Mouse (Mus musculus) MEL (cell line): Measurements from ENCODE around the gene Efna3. TPM values are rescaled to one million over a fixed set of nuclear protein-coding genes. Genes with fewer than 3 reads are reported as not detected.

Experiments used
- DNase-seq: peaks from one replicate; pipeline ENCODE4 v3.0.0; 2011; ENCODE audit warnings: low read depth, low spot score
- H3K27ac ChIP-seq: 2 replicates; pipeline ENCODE4 v1.5.1; 2012; ENCODE audit warnings: low read depth, mild to moderate bottlenecking, control low read depth, low read length, moderate library complexity; ENCODE audit not compliant: control insufficient read depth
- H3K27me3 ChIP-seq, 2 experiments: fragments of 150-350 bp in 1 of 2; sonication (generic) in 1 of 2; 2 replicates each; pipeline ENCODE4 v1.6.1; 2012; ENCODE audit warnings: low read length in 2 of 2, mild to moderate bottlenecking in 2 of 2, improper control_type of control experiment in 1 of 2, moderate library complexity in 1 of 2; ENCODE audit not compliant: insufficient read depth in 2 of 2, control insufficient read depth in 1 of 2
- H3K36me3 ChIP-seq, 2 experiments: 2 replicates each; pipeline ENCODE4 v1.6.1; 2012 to 2014; ENCODE audit warnings: low read length in 2 of 2, improper control_type of control experiment in 1 of 2, inconsistent platforms in 1 of 2, mild to moderate bottlenecking in 1 of 2; ENCODE audit not compliant: insufficient read depth in 2 of 2, control insufficient read depth in 1 of 2
- H3K4me1 ChIP-seq, 2 experiments: fragments of 150-350 bp in 1 of 2; sonication (generic) in 1 of 2; 2 replicates each; pipeline ENCODE4 v1.6.1; 2012; ENCODE audit warnings: low read length in 2 of 2, improper control_type of control experiment in 1 of 2, mild to moderate bottlenecking in 1 of 2; ENCODE audit not compliant: insufficient read depth in 2 of 2, control insufficient read depth in 1 of 2
- H3K4me3 ChIP-seq, 2 experiments: fragments of 150-350 bp in 1 of 2; sonication (generic) in 1 of 2; 2 replicates each; pipeline ENCODE4 v1.5.1; 2012; ENCODE audit warnings: low read depth in 2 of 2, low read length in 2 of 2, mild to moderate bottlenecking in 2 of 2, moderate library complexity in 2 of 2, control low read depth in 1 of 2, improper control_type of control experiment in 1 of 2; ENCODE audit not compliant: control insufficient read depth in 1 of 2, insufficient read depth in 1 of 2
- H3K79me2 ChIP-seq: 2 replicates; pipeline ENCODE4 v1.6.1; 2012; ENCODE audit warnings: mild to moderate bottlenecking, low read length, moderate library complexity; ENCODE audit not compliant: control insufficient read depth, poor library complexity, insufficient read depth
- H3K9ac ChIP-seq: 2 replicates; pipeline ENCODE4 v1.6.1; 2012; ENCODE audit warnings: low read depth, mild to moderate bottlenecking, control low read depth, low read length, moderate library complexity; ENCODE audit not compliant: control insufficient read depth, poor library complexity, severe bottlenecking
- H3K9me3 ChIP-seq: fragments of 150-350 bp; sonication (generic); replicated peaks from 2 replicates; pipeline ENCODE4 v1.6.1; 2012; ENCODE audit warnings: mild to moderate bottlenecking, low read length, improper control_type of control experiment, moderate library complexity; ENCODE audit not compliant: insufficient read depth
- CHD1 ChIP-seq: IDR thresholded peaks from 2 replicates; pipeline ENCODE4 v1.6.1; 2012; ENCODE audit warnings: low read depth, mild to moderate bottlenecking, inconsistent platforms, low read length, improper control_type of control experiment
- CHD2 ChIP-seq: IDR thresholded peaks from 2 replicates; pipeline ENCODE4 v1.6.1; 2011; ENCODE audit warnings: low read length, improper control_type of control experiment
- CTCF ChIP-seq, 3 experiments: IDR thresholded peaks in 2 of 3; conservative IDR thresholded peaks in 1 of 3; 2 replicates each; pipeline ENCODE4 v1.5.1; 2011 to 2012; ENCODE audit warnings: low read length in 3 of 3, low read depth in 2 of 3, mild to moderate bottlenecking in 2 of 3, improper control_type of control experiment in 1 of 3, inconsistent platforms in 1 of 3, mixed read lengths in 1 of 3, moderate library complexity in 1 of 3; ENCODE audit not compliant: control insufficient read depth in 1 of 3, insufficient read depth in 1 of 3, poor library complexity in 1 of 3, severe bottlenecking in 1 of 3
- ELF1 ChIP-seq: IDR thresholded peaks from 2 replicates; pipeline ENCODE4 v1.6.1; 2014; ENCODE audit warnings: low read depth, mild to moderate bottlenecking, inconsistent platforms, low read length, improper control_type of control experiment, moderate library complexity
- GABPA ChIP-seq: IDR thresholded peaks from 2 replicates; pipeline ENCODE4 v1.6.1; 2012; ENCODE audit warnings: low read depth, mild to moderate bottlenecking, inconsistent platforms, low read length, improper control_type of control experiment, moderate library complexity
- GATA1 ChIP-seq: IDR thresholded peaks from 2 replicates; pipeline ENCODE4 v1.6.1; 2011; ENCODE audit warnings: low read depth, low read length, improper control_type of control experiment
- KAT2A ChIP-seq: conservative IDR thresholded peaks from 2 replicates; pipeline ENCODE4 v1.6.1; 2012; ENCODE audit warnings: low read depth, low read length, improper control_type of control experiment, inconsistent platforms
- MAFK ChIP-seq: IDR thresholded peaks from 2 replicates; pipeline ENCODE4 v1.6.1; 2011; ENCODE audit warnings: low read depth, mild to moderate bottlenecking, low read length, improper control_type of control experiment, borderline replicate concordance
- MAX ChIP-seq: IDR thresholded peaks from 2 replicates; pipeline ENCODE4 v1.6.1; 2011; ENCODE audit warnings: low read length, improper control_type of control experiment
- MXI1 ChIP-seq: IDR thresholded peaks from 2 replicates; pipeline ENCODE4 v1.6.1; 2011; ENCODE audit warnings: mild to moderate bottlenecking, low read depth, low read length, improper control_type of control experiment
- MYB ChIP-seq: IDR thresholded peaks from 2 replicates; pipeline ENCODE4 v1.6.1; 2011; ENCODE audit warnings: mild to moderate bottlenecking, low read depth, low read length, improper control_type of control experiment
- MYC ChIP-seq: IDR thresholded peaks from 2 replicates; pipeline ENCODE4 v1.6.1; 2011; ENCODE audit warnings: low read depth, mild to moderate bottlenecking, low read length, improper control_type of control experiment, moderate library complexity
- NELFE ChIP-seq: IDR thresholded peaks from 2 replicates; pipeline ENCODE4 v1.6.1; 2011; ENCODE audit warnings: low read depth, low read length, improper control_type of control experiment
- RAD21 ChIP-seq: IDR thresholded peaks from 2 replicates; pipeline ENCODE4 v1.6.1; 2011; ENCODE audit warnings: mild to moderate bottlenecking, low read depth, low read length, improper control_type of control experiment
- RCOR1 ChIP-seq: IDR thresholded peaks from 2 replicates; pipeline ENCODE4 v1.6.1; 2012; ENCODE audit warnings: low read depth, mild to moderate bottlenecking, inconsistent platforms, low read length, improper control_type of control experiment
- SIN3A ChIP-seq: IDR thresholded peaks from 2 replicates; pipeline ENCODE4 v1.6.1; 2012; ENCODE audit warnings: low read length, improper control_type of control experiment, inconsistent platforms
- SMC3 ChIP-seq: IDR thresholded peaks from 2 replicates; pipeline ENCODE4 v1.6.1; 2011; ENCODE audit warnings: low read depth, low read length, improper control_type of control experiment
- TAL1 ChIP-seq: IDR thresholded peaks from 2 replicates; pipeline ENCODE4 v1.6.1; 2012; ENCODE audit warnings: mild to moderate bottlenecking, inconsistent platforms, low read length, moderate library complexity, mixed read lengths
- TBP ChIP-seq: IDR thresholded peaks from 2 replicates; pipeline ENCODE4 v1.8.0; 2011; ENCODE audit warnings: low read depth, low read length, improper control_type of control experiment
- TCF12 ChIP-seq: IDR thresholded peaks from 2 replicates; pipeline ENCODE4 v1.6.1; 2014; ENCODE audit warnings: low read depth, mild to moderate bottlenecking, inconsistent platforms, low read length, improper control_type of control experiment, moderate library complexity
- UBTF ChIP-seq: IDR thresholded peaks from 2 replicates; pipeline ENCODE4 v1.6.1; 2012; ENCODE audit warnings: low read depth, mild to moderate bottlenecking, inconsistent platforms, low read length, improper control_type of control experiment, moderate library complexity, borderline replicate concordance; ENCODE audit not compliant: insufficient read depth
- USF1 ChIP-seq: IDR thresholded peaks from 2 replicates; pipeline ENCODE4 v1.6.1; 2014; ENCODE audit warnings: low read depth, mild to moderate bottlenecking, inconsistent platforms, low read length, improper control_type of control experiment, moderate library complexity
- USF2 ChIP-seq, 2 experiments: IDR thresholded peaks; 2 replicates each; pipeline ENCODE4 v1.6.1; 2011 to 2012; ENCODE audit warnings: improper control_type of control experiment in 2 of 2, low read length in 2 of 2, borderline replicate concordance in 1 of 2, inconsistent platforms in 1 of 2, low read depth in 1 of 2, mild to moderate bottlenecking in 1 of 2; ENCODE audit not compliant: insufficient read depth in 1 of 2
- ZMIZ1 ChIP-seq: IDR thresholded peaks from 2 replicates; pipeline ENCODE4 v1.6.1; 2012; ENCODE audit warnings: low read depth, mild to moderate bottlenecking, inconsistent platforms, low read length, improper control_type of control experiment, moderate library complexity
- polyA plus RNA-seq, 2 experiments: library from polyadenylated mRNA; stranded (reverse) in 1 of 2; unstranded in 1 of 2; fragments of >175 nt in 1 of 2; fragments of >200 nt in 1 of 2; gene quantifications; 2 replicates each; pipeline versions ENCODE4 v1.2.1 to v1.2.4; 2012; ENCODE audit warnings: low replicate concordance in 2 of 2, low read depth in 1 of 2; ENCODE audit not compliant: insufficient read length in 2 of 2, insufficient read depth in 1 of 2, missing spikeins in 1 of 2
- total RNA-seq: library from RNA; depleted of rRNA; stranded (reverse); fragments of 300-350 nt; gene quantifications from 2 replicates; pipeline ENCODE4 v1.2.3, GENCODE M21; 2012

Efna3 gene
- total and polyA plus RNA-seq, 3 experiments, result 0.54 to 1.2 TPM; not detected in 1

DNA sequence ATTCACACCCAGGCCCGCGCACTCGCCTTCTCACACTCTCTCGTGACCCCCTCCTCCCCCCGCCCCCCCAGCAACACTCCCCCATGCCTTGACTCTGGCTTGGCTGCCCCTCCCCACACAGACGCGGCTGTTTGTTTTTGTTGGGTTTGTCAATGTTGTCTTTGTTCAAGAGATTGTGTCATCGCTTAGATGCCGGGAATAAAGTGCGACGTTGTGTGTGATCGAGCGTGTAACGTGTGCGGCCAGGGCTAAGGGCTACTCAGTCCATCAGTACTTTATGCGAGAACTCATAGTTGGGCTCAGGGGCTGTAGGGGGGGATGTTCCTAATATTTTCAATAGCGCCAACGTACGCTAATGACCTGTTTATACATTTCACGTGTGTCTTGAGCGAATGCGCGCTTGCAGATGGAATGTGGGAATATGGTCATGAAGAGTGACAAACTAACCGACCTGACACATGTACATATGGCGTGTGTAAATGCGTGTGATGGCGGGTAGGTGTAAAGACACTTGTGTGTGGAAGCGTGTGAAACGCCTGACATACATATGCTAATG, 42.6 kb downstream of the Efna3 start:
- peaks cover 29 to 40% of the 10 kb centered on the region in 2 experiments for H3K27me3 ChIP-seq

DNA sequence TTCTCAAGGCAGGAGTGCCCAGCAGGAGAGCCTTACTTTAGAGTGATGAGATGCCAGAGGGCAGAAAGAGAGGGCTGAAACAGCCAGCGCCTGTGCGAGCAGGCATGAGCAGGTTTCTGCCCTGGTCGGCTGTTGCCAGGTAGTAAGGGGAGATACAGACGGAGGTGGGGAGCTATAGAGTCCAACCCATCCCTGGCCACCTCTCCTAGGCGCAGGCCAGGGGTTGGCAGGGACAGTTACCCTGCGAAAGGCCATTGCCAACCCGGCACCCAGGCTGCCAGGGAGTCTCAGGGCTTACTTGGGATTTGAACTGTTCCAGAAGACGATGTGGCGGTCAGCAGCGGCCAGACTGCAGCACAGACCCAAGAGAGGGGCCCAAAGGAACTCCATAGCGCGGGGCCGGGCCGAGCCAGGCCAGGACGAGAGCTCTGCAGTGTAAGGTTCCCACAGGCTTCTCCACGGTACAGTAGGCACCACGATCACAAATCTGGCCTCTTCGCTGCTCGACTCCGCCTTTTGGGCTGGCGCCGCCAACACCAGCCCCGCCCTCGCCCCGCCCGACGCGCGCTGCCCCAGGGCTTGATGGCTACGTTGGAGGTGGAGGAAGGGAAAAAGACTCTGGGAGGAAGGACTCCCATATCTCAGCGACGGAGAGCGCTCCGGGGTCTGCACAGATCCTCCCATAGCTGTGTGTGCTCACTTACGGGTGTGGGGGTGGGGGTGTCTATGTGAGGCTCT, 43.4 kb downstream of the Efna3 start:
- Histone ChIP-seq H3K79me2 (no peaks in the 10 kb centered on the region), H3K27ac (no peak overlapping the region), H3K9me3 (no peaks in the 10 kb centered on the region), H3K9ac (no peak overlapping the region; the same call in 1 of the 2 replicates), H3K27me3 (peaks cover 29 to 42% of the 10 kb centered on the region in 2 experiments), H3K4me3 (peak overlapping the region; percentile 24 to 41; a peak in 3 of 4 replicates), H3K36me3 (no peaks in the 10 kb centered on the region), H3K4me1 (no peaks in the 10 kb centered on the region)
- no peak for TF ChIP-seq TBP
- no peak for TF ChIP-seq TCF12
- no peak for TF ChIP-seq SMC3
- TF ChIP-seq CHD1, result no peak
- TF ChIP-seq USF2 (IDR thresholded peaks at IDR 0.05; ENCODE audit: borderline replicate concordance in 1 of 2, insufficient read depth in 1 of 2, low read depth in 1 of 2, low read length in 2 of 2), result no peak
- TF ChIP-seq KAT2A, result no peak
- TF ChIP-seq MXI1, result no peak
- no peak for TF ChIP-seq GABPA
- TF ChIP-seq SIN3A, result no peak
- DNase-seq, result peak; percentile 62

More for the DNA sequence above, 42.6 kb downstream of the Efna3 start:
- Histone ChIP-seq H3K4me1 (0 out of 4 replicates have a peak, but pooled peaks cover 0 to 2% of the 10 kb centered on the region in 2 experiments), H3K79me2 (no peaks in the 10 kb centered on the region), H3K9me3 (no peaks in the 10 kb centered on the region), H3K4me3 (no peak overlapping the region), H3K9ac (no peak overlapping the region), H3K27ac (no peak overlapping the region), H3K36me3 (no peaks in the 10 kb centered on the region)
- no peak for TF ChIP-seq MYC
- TF ChIP-seq CTCF (IDR thresholded peaks at IDR 0.05 in 2 of 3, conservative IDR thresholded peaks at IDR 0.05 in 1 of 3; ENCODE audit: control insufficient read depth in 1 of 3, insufficient read depth in 1 of 3, low read depth in 2 of 3, low read length in 3 of 3, poor library complexity in 1 of 3, severe bottlenecking in 1 of 3), result no peak
- no peak for DNase-seq

DNA sequence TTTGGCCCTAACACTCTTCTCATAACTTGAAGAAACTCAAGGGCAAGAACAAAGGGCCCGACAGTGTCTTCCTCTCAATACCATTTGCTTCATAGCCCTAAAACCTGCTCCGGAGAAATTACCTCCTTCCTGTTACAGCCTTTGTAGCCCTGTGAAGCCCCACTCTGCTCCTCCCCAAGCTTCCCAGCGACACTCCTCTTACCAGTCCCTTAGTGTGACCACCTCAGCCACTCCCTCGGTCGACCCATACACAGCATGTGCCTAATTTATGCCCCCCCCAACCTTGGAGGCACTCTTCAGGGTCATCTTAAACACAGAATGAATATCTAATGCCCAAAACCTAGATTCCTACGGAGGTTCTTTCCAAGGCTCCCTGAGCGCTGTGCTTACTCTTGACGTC, 44.1 kb downstream of the Efna3 start:
- Histone ChIP-seq H3K36me3 (no peaks in the 10 kb centered on the region), H3K9ac (no peak overlapping the region), H3K79me2 (no peaks in the 10 kb centered on the region), H3K9me3 (no peaks in the 10 kb centered on the region), H3K27me3 (peaks cover 29 to 40% of the 10 kb centered on the region in 2 experiments), H3K4me1 (no peaks in the 10 kb centered on the region), H3K4me3 (no peak overlapping the region), H3K27ac (no peak overlapping the region)
- DNase-seq, result no peak
- TF ChIP-seq RCOR1 (no peak), ZMIZ1 (no peak), RAD21 (no peak), UBTF (no peak), CHD2 (no peak), USF1 (no peak), GATA1 (no peak), ELF1 (no peak), CTCF (IDR thresholded peaks at IDR 0.05 in 2 of 3, conservative IDR thresholded peaks at IDR 0.05 in 1 of 3; ENCODE audit: control insufficient read depth in 1 of 3, insufficient read depth in 1 of 3, low read depth in 2 of 3, low read length in 3 of 3, poor library complexity in 1 of 3, severe bottlenecking in 1 of 3) (no peak), TCF12 (no peak), SIN3A (no peak), GABPA (no peak), MAFK (no peak), NELFE (no peak), MYB (no peak), MAX (no peak), TAL1 (no peak), TBP (no peak)
